Mouse (Mus musculus) lung, postnatal 0 days (tissue): ENCODE results near the gene Sltm.

Experiments used
- CTCF ChIP-seq: IDR thresholded peaks from 2 replicates; pipeline ENCODE4 v1.5.1; 2016; ENCODE audit warnings: antibody characterized with exemption, mild to moderate bottlenecking
- EP300 ChIP-seq: IDR thresholded peaks from 2 replicates; pipeline ENCODE4 v1.6.1; 2016; ENCODE audit warnings: antibody characterized with exemption, mild to moderate bottlenecking, control low read depth

GRCm38 (mm10) chr9:70543985-70544384 is 1.4 kb downstream of the Sltm start:
- TF ChIP-seq EP300 (no peak), CTCF (no peak)
